Mouse (Mus musculus) adrenal gland (tissue): ENCODE measurements at regions not wholly inside any gene's neighbourhood (a gene's known extent, or its start where the extent isn't known, plus 50 kb on each side); places are given as distances from the start of the nearest gene placed in this dataset.

ENCODE experiments used
- intact Hi-C: fragments of 180-260 bp; cut with DNase I; formaldehyde crosslinking; loops from one replicate; pipeline ENCODE4 v1.15.1; 2025

GRCm38 (mm10) chr2:19714025-19714424 is 56.5 kb downstream of the Otud1 start:
- intact Hi-C loops, result no loop called here

- intact Hi-C loops, result loop anchor here (5.0 kb wide), 1 partner anchor 1062 kb away; no protein-coding TSS in a partner anchor
Measured at GRCm38 (mm10) chr2:19715564-19716238, 58.1 kb downstream of the Otud1 start.

GRCm38 (mm10) chr2:19716388-19716787 is 58.8 kb downstream of the Otud1 start:
- intact Hi-C loops, result loop anchor here (5.0 kb wide), 1 partner anchor 1061 kb away; no protein-coding TSS in a partner anchor

- intact Hi-C loops, result loop anchor here (5.0 to 10.0 kb wide), 2 partner anchors 199 to 309 kb away; no protein-coding TSS in a partner anchor
Measured at GRCm38 (mm10) chr2:19726085-19726484, 68.5 kb downstream of the Otud1 start.

- intact Hi-C loops, result loop anchor here (5.0 to 10.0 kb wide), 2 partner anchors 198 to 310 kb away; no protein-coding TSS in a partner anchor
Measured at GRCm38 (mm10) chr2:19726904-19727303, 69.4 kb downstream of the Otud1 start.

GRCm38 (mm10) chr2:19732922-19733859 is 75.6 kb downstream of the Otud1 start:
- intact Hi-C loops, result loop anchor here (2.0 kb wide), 1 partner anchor 204 kb away; no protein-coding TSS in a partner anchor

GRCm38 (mm10) chr2:19734164-19734870 is 76.8 kb downstream of the Otud1 start:
- intact Hi-C loops, result no loop called here

- intact Hi-C loops, result no loop called here
Measured at GRCm38 (mm10) chr2:19741508-19741907, 84.0 kb downstream of the Otud1 start.

- intact Hi-C loops, result no loop called here
Measured at GRCm38 (mm10) chr2:19743467-19743866, 85.9 kb downstream of the Otud1 start.

GRCm38 (mm10) chr2:19744986-19745660 is 87.6 kb downstream of the Otud1 start:
- intact Hi-C loops, result no loop called here

- intact Hi-C loops, result no loop called here
Measured at GRCm38 (mm10) chr2:19752753-19753152, 95.2 kb downstream of the Otud1 start.

- intact Hi-C loops, result no loop called here
Measured at GRCm38 (mm10) chr2:19753479-19753878, 95.9 kb downstream of the Otud1 start.

GRCm38 (mm10) chr2:19757910-19758309 is 100.4 kb downstream of the Otud1 start:
- intact Hi-C loops, result no loop called here

- intact Hi-C loops, result no loop called here
Measured at GRCm38 (mm10) chr2:19759169-19759568, 101.6 kb downstream of the Otud1 start.

GRCm38 (mm10) chr2:19759577-19759976 is 102.0 kb downstream of the Otud1 start:
- intact Hi-C loops, result no loop called here

- intact Hi-C loops, result no loop called here
Measured at GRCm38 (mm10) chr2:19762996-19763395, 105.4 kb downstream of the Otud1 start.

- intact Hi-C loops, result no loop called here
Measured at GRCm38 (mm10) chr2:19784913-19785312, 124.7 kb upstream of the Etl4 start.

- intact Hi-C loops, result no loop called here
Measured at GRCm38 (mm10) chr2:19785663-19786260, 123.8 kb upstream of the Etl4 start.

GRCm38 (mm10) chr2:19792177-19792576 is 117.4 kb upstream of the Etl4 start:
- intact Hi-C loops, result no loop called here

GRCm38 (mm10) chr2:19796790-19797189 is 112.8 kb upstream of the Etl4 start:
- intact Hi-C loops, result no loop called here
